Comparison of ENCODE assay signal across 25 mouse cellular contexts in genomic region chr9:47077945-47078344, GRCm38 (mm10).
"Had no signal": no experiment of that assay in that cellular context is flagged by ENCODE, and none has a peak within 500 bp of the region (broad histone marks: within the 10 kb centered on the region; RNA-seq: fewer than 3 reads in every experiment).

No protein-coding gene starts in this region.

- H3K4me3 ChIP-seq: layer of hippocampus, adult 2 months; limb, embryonic 10.5 days; limb, embryonic 13.5 days; liver, embryonic 12.5 days; liver, embryonic 15.5 days; lung, embryonic 15.5 days; megakaryocyte, embryonic 14.5 days; midbrain, embryonic 10.5 days; midbrain, embryonic 15.5 days; neural tube, embryonic 12.5 days; neural tube, embryonic 15.5 days; stomach, embryonic 15.5 days had no signal

- H3K9me3 ChIP-seq: limb, embryonic 10.5 days; limb, embryonic 13.5 days; liver, embryonic 12.5 days; liver, embryonic 15.5 days; lung, embryonic 15.5 days; midbrain, embryonic 10.5 days; midbrain, embryonic 15.5 days; neural tube, embryonic 12.5 days; neural tube, embryonic 15.5 days; stomach, embryonic 15.5 days had no signal

- H3K27me3 ChIP-seq: liver, embryonic 12.5 days; liver, embryonic 15.5 days; lung, embryonic 15.5 days; megakaryocyte, embryonic 14.5 days; midbrain, embryonic 15.5 days; neural tube, embryonic 12.5 days; stomach, embryonic 15.5 days had no signal

- DNase-seq: kidney, adult 18-20 months; kidney, postnatal 4 days; layer of hippocampus, adult 9-11 months; liver; lung, adult 18-20 months; lung, postnatal 10 days; lung, postnatal 36 days; right cerebral cortex, adult 18-20 months; right cerebral cortex, postnatal 14 days; right cerebral cortex, postnatal 4 days; spleen, adult 18-20 months; thymus, adult 2 months; thymus, postnatal 14 days had no signal

- ATAC-seq: liver, embryonic 12.5 days; midbrain, embryonic 15.5 days had no signal

- H3K4me1 ChIP-seq: liver, embryonic 12.5 days; liver, embryonic 15.5 days; lung, embryonic 15.5 days; megakaryocyte, embryonic 14.5 days had no signal

- H3K9ac ChIP-seq: limb, embryonic 13.5 days; liver, embryonic 12.5 days; liver, embryonic 15.5 days; lung, embryonic 15.5 days; midbrain, embryonic 15.5 days; neural tube, embryonic 12.5 days; neural tube, embryonic 15.5 days; stomach, embryonic 15.5 days had no signal

- H3K27ac ChIP-seq: limb, embryonic 10.5 days; limb, embryonic 13.5 days; liver, embryonic 12.5 days; liver, embryonic 15.5 days; lung, embryonic 15.5 days; midbrain, embryonic 15.5 days; neural tube, embryonic 12.5 days; neural tube, embryonic 15.5 days; stomach, embryonic 15.5 days had no signal

- H3K4me2 ChIP-seq: limb, embryonic 13.5 days; liver, embryonic 12.5 days; liver, embryonic 15.5 days; lung, embryonic 15.5 days; midbrain, embryonic 15.5 days; neural tube, embryonic 12.5 days; neural tube, embryonic 15.5 days; stomach, embryonic 15.5 days had no signal

- H3K36me3 ChIP-seq: limb, embryonic 10.5 days; limb, embryonic 13.5 days; liver, embryonic 12.5 days; liver, embryonic 15.5 days; lung, embryonic 15.5 days; midbrain, embryonic 10.5 days; midbrain, embryonic 15.5 days; neural tube, embryonic 12.5 days; neural tube, embryonic 15.5 days; stomach, embryonic 15.5 days had no signal
